Mouse (Mus musculus): ENCODE measurements around the gene Aagab. TPM values are rescaled to one million over a fixed set of nuclear protein-coding genes. Genes with fewer than 3 reads are reported as not detected.

The Aagab gene
- polyA plus RNA-seq, 1 experiment, result 18.8 TPM

GRCm38 (mm10) chr9:63650905-63651304 is 48.4 kb downstream of the Aagab start:
- no peak for TF ChIP-seq EP300 (IDR thresholded peaks at IDR 0.05; ENCODE audit: insufficient read depth, low read depth, low read length)
- no peak for TF ChIP-seq POLR2A (IDR thresholded peaks at IDR 0.05; ENCODE audit: insufficient read depth, low read length)
- no peak for TF ChIP-seq CTCF (IDR thresholded peaks at IDR 0.05; ENCODE audit: low read depth, low read length)
- Histone ChIP-seq H3K27ac (ENCODE audit: insufficient read depth, low read length) (no peak overlapping the region), H3K9ac (ENCODE audit: low read depth, poor library complexity, severe bottlenecking) (0 out of 2 replicates have a peak overlapping the region, but pooled peaks have one; percentile 10), H3K27me3 (ENCODE audit: control insufficient read depth, insufficient read depth, low read length, poor library complexity, severe bottlenecking) (no peaks in the 10 kb centered on the region), H3K9me3 (replicated peaks; ENCODE audit: control insufficient read depth, insufficient read depth, low read length, poor library complexity, severe bottlenecking) (no peaks in the 10 kb centered on the region), H3K36me3 (ENCODE audit: control insufficient read depth, insufficient read depth, low read length, poor library complexity, severe bottlenecking) (no peaks in the 10 kb centered on the region), H3K4me1 (ENCODE audit: control insufficient read depth, insufficient read depth, low read length) (no peaks in the 10 kb centered on the region), H3K4me3 (ENCODE audit: low read depth, low read length) (0 out of 2 replicates have a peak overlapping the region, but pooled peaks have one; percentile 9)

GRCm38 (mm10) chr9:63651594-63651993 is 49.1 kb downstream of the Aagab start:
- Histone ChIP-seq H3K4me3 (ENCODE audit: low read depth, low read length) (no peak overlapping the region), H3K4me1 (ENCODE audit: control insufficient read depth, insufficient read depth, low read length) (no peaks in the 10 kb centered on the region), H3K27me3 (ENCODE audit: control insufficient read depth, insufficient read depth, low read length, poor library complexity, severe bottlenecking) (no peaks in the 10 kb centered on the region), H3K27ac (ENCODE audit: insufficient read depth, low read length) (no peak overlapping the region), H3K36me3 (ENCODE audit: control insufficient read depth, insufficient read depth, low read length, poor library complexity, severe bottlenecking) (no peaks in the 10 kb centered on the region), H3K9me3 (replicated peaks; ENCODE audit: control insufficient read depth, insufficient read depth, low read length, poor library complexity, severe bottlenecking) (no peaks in the 10 kb centered on the region), H3K9ac (ENCODE audit: low read depth, poor library complexity, severe bottlenecking) (no peak overlapping the region)
- TF ChIP-seq EP300 (IDR thresholded peaks at IDR 0.05; ENCODE audit: insufficient read depth, low read depth, low read length) (no peak), POLR2A (IDR thresholded peaks at IDR 0.05; ENCODE audit: insufficient read depth, low read length) (no peak), CTCF (IDR thresholded peaks at IDR 0.05; ENCODE audit: low read depth, low read length) (no peak)

- H3K27ac ChIP-seq (ENCODE audit: insufficient read depth, low read length), result no peak overlapping the region
- H3K9me3 ChIP-seq (replicated peaks; ENCODE audit: control insufficient read depth, insufficient read depth, low read length, poor library complexity, severe bottlenecking), result no peaks in the 10 kb centered on the region
- TF ChIP-seq EP300 (IDR thresholded peaks at IDR 0.05; ENCODE audit: insufficient read depth, low read depth, low read length) (no peak), CTCF (IDR thresholded peaks at IDR 0.05; ENCODE audit: low read depth, low read length) (no peak), POLR2A (IDR thresholded peaks at IDR 0.05; ENCODE audit: insufficient read depth, low read length) (no peak)
- no peaks in the 10 kb centered on the region for H3K36me3 ChIP-seq (ENCODE audit: control insufficient read depth, insufficient read depth, low read length, poor library complexity, severe bottlenecking)
- no peaks in the 10 kb centered on the region for H3K4me1 ChIP-seq (ENCODE audit: control insufficient read depth, insufficient read depth, low read length)
- H3K4me3 ChIP-seq (ENCODE audit: low read depth, low read length), result no peak overlapping the region
- no peak overlapping the region for H3K9ac ChIP-seq (ENCODE audit: low read depth, poor library complexity, severe bottlenecking)
- no peaks in the 10 kb centered on the region for H3K27me3 ChIP-seq (ENCODE audit: control insufficient read depth, insufficient read depth, low read length, poor library complexity, severe bottlenecking)
Observed at GRCm38 (mm10) chr9:63653666-63654065, 51.2 kb downstream of the Aagab start.

GRCm38 (mm10) chr9:63654575-63654974 is 52.1 kb downstream of the Aagab start:
- Histone ChIP-seq H3K27me3 (ENCODE audit: control insufficient read depth, insufficient read depth, low read length, poor library complexity, severe bottlenecking) (no peaks in the 10 kb centered on the region), H3K4me1 (ENCODE audit: control insufficient read depth, insufficient read depth, low read length) (no peaks in the 10 kb centered on the region), H3K4me3 (ENCODE audit: low read depth, low read length) (no peak overlapping the region), H3K36me3 (ENCODE audit: control insufficient read depth, insufficient read depth, low read length, poor library complexity, severe bottlenecking) (no peaks in the 10 kb centered on the region), H3K9me3 (replicated peaks; ENCODE audit: control insufficient read depth, insufficient read depth, low read length, poor library complexity, severe bottlenecking) (no peaks in the 10 kb centered on the region), H3K9ac (ENCODE audit: low read depth, poor library complexity, severe bottlenecking) (no peak overlapping the region), H3K27ac (ENCODE audit: insufficient read depth, low read length) (no peak overlapping the region)
- no peak for TF ChIP-seq CTCF (IDR thresholded peaks at IDR 0.05; ENCODE audit: low read depth, low read length)
- TF ChIP-seq POLR2A (IDR thresholded peaks at IDR 0.05; ENCODE audit: insufficient read depth, low read length), result no peak
- no peak for TF ChIP-seq EP300 (IDR thresholded peaks at IDR 0.05; ENCODE audit: insufficient read depth, low read depth, low read length)

GRCm38 (mm10) chr9:63655092-63655491 is 52.6 kb downstream of the Aagab start:
- TF ChIP-seq POLR2A (IDR thresholded peaks at IDR 0.05; ENCODE audit: insufficient read depth, low read length), result no peak
- no peak for TF ChIP-seq CTCF (IDR thresholded peaks at IDR 0.05; ENCODE audit: low read depth, low read length)
- TF ChIP-seq EP300 (IDR thresholded peaks at IDR 0.05; ENCODE audit: insufficient read depth, low read depth, low read length), result no peak
- H3K9me3 ChIP-seq (replicated peaks; ENCODE audit: control insufficient read depth, insufficient read depth, low read length, poor library complexity, severe bottlenecking), result no peaks in the 10 kb centered on the region
- no peak overlapping the region for H3K27ac ChIP-seq (ENCODE audit: insufficient read depth, low read length)
- H3K9ac ChIP-seq (ENCODE audit: low read depth, poor library complexity, severe bottlenecking), result no peak overlapping the region
- H3K4me3 ChIP-seq (ENCODE audit: low read depth, low read length), result no peak overlapping the region
- no peaks in the 10 kb centered on the region for H3K27me3 ChIP-seq (ENCODE audit: control insufficient read depth, insufficient read depth, low read length, poor library complexity, severe bottlenecking)
- no peaks in the 10 kb centered on the region for H3K36me3 ChIP-seq (ENCODE audit: control insufficient read depth, insufficient read depth, low read length, poor library complexity, severe bottlenecking)
- no peaks in the 10 kb centered on the region for H3K4me1 ChIP-seq (ENCODE audit: control insufficient read depth, insufficient read depth, low read length)

GRCm38 (mm10) chr9:63657167-63657566 is 54.7 kb downstream of the Aagab start:
- Histone ChIP-seq H3K4me1 (ENCODE audit: control insufficient read depth, insufficient read depth, low read length) (no peaks in the 10 kb centered on the region), H3K27me3 (ENCODE audit: control insufficient read depth, insufficient read depth, low read length, poor library complexity, severe bottlenecking) (no peaks in the 10 kb centered on the region), H3K27ac (ENCODE audit: insufficient read depth, low read length) (no peak overlapping the region), H3K9ac (ENCODE audit: low read depth, poor library complexity, severe bottlenecking) (no peak overlapping the region), H3K4me3 (ENCODE audit: low read depth, low read length) (no peak overlapping the region), H3K9me3 (replicated peaks; ENCODE audit: control insufficient read depth, insufficient read depth, low read length, poor library complexity, severe bottlenecking) (no peaks in the 10 kb centered on the region), H3K36me3 (ENCODE audit: control insufficient read depth, insufficient read depth, low read length, poor library complexity, severe bottlenecking) (no peaks in the 10 kb centered on the region)
- TF ChIP-seq POLR2A (IDR thresholded peaks at IDR 0.05; ENCODE audit: insufficient read depth, low read length) (no peak), EP300 (IDR thresholded peaks at IDR 0.05; ENCODE audit: insufficient read depth, low read depth, low read length) (no peak), CTCF (IDR thresholded peaks at IDR 0.05; ENCODE audit: low read depth, low read length) (no peak)
